Mouse (Mus musculus) retina, postnatal 1 day (tissue): ENCODE measurements around the gene Slc39a9.

Experiments
- DNase-seq: peaks from one replicate; pipeline ENCODE4 v3.0.0-alpha.2; 2012

The Slc39a9 gene

DNA sequence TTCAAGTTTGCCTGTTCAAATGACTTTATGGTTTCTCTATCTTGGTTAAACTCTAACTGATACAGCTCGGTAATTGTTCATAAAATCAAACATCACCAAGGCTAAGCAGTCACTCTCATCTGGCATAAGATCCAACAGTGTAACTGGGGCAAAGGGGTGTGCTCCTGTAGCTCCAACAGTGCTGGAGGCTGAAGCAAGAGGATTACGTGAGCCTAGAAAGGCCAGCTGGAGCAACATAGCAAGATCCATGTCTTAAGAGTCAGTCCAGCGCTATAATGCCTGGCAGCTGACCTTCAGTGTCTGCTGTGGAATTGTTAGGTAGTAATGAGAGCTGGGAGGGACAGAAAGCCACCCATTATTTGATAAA is 11.0 kb downstream of the Slc39a9 start:
- DNase-seq, result peak; percentile 52

GRCm38 (mm10) chr12:80658661-80659060 is 15.0 kb downstream of the Slc39a9 start:
- DNase-seq, result no peak

DNA sequence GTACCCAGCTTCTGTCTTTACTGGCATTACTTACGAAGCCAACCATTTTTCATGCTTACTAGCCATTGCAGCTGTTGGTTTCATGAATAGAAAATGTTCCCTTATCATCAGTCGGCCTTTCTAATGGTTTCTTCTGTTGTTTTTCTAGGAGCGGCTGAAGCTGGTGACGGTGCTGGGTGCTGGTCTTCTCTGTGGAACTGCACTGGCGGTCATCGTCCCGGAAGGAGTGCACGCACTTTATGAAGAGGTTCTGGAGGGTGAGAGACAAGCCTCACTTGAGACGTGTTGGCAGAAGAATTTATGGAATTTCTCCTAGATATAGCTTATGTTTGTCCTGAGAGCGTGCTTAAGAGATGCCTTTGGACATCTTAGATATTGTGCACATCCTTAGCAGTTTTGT is 18.6 kb downstream of the Slc39a9 start:
- no peak for DNase-seq

GRCm38 (mm10) chr12:80663935-80664334 is 20.3 kb downstream of the Slc39a9 start:
- DNase-seq, result no peak

DNA sequence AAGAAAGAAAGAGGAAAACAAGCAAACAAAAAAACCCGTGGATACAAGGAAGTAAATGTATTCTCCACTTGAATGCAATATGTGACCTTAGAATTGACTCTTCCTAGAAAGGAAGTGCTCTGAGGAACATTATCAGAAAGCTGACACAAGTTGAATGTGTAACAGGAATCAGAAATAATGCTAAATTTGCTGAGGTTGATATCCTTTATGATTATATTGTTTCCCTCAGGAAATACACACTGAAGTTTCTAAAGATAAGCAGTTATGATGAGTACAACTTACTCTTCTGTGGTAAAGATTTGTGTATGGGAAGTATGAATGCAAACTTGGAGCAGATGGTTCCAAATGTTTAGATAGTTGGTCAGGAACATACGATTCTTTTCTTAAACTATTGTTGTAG is 24.7 kb downstream of the Slc39a9 start:
- DNase-seq, result no peak

GRCm38 (mm10) chr12:80673170-80673569 is 29.5 kb downstream of the Slc39a9 start:
- peak; percentile 72 for DNase-seq

- peak; percentile 59 for DNase-seq
These were observed 37.7 kb downstream of the Slc39a9 start for GRCm38 (mm10) chr12:80681340-80681739.

DNA sequence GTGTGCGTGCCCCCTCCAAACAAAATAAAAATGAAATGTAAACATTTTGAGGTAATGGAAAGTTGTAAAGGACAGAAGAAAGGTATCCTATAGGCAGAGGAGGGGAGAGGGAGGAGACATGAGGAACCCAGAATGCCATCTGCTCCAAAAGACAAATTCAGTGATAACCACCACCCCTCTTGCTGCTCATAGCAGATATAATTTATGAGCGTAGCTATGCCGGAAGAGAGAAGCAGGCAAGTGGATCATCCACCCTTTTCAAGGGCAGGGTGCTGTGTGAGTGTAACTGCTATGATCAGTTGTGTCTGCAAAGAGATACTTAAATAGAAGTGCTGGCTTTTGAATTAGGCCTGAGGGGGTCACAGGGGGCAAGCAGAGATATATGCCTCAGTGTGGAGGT is 39.9 kb downstream of the Slc39a9 start:
- DNase-seq, result no peak

GRCm38 (mm10) chr12:80684316-80684715 is 40.6 kb downstream of the Slc39a9 start:
- peak; percentile 75 for DNase-seq

- no peak for DNase-seq
These were observed 44.1 kb downstream of the Slc39a9 start for GRCm38 (mm10) chr12:80687788-80688211.

DNA sequence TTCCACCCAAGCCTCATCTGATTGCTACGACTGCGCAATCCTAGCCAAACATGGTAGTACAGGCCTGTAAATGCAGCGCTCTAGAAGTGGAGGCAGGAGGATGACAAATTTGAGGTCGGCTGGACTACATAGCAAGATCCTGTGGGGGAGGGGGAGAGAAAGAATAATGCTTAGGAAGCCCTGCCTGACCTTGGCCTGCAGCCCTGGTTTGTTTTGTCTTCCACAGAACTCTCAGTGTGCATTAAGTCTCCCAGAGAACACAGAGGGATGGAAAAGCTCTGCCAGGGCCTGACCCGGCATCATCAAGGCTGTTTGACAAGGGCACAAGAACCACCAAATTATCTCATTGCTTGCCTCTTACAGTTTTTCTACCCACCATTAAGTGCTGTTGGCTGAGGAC is 46.0 kb downstream of the Slc39a9 start:
- peak; percentile 57 for DNase-seq

GRCm38 (mm10) chr12:80691671-80692091 is 48.0 kb downstream of the Slc39a9 start:
- no peak for DNase-seq

GRCm38 (mm10) chr12:80692269-80692972 is 48.7 kb downstream of the Slc39a9 start, which contains the start of gene Plekhd1:
TSS of gene Plekhd1 (plus strand) at chr12:80692591.
- DNase-seq, result peak; percentile 81

DNA sequence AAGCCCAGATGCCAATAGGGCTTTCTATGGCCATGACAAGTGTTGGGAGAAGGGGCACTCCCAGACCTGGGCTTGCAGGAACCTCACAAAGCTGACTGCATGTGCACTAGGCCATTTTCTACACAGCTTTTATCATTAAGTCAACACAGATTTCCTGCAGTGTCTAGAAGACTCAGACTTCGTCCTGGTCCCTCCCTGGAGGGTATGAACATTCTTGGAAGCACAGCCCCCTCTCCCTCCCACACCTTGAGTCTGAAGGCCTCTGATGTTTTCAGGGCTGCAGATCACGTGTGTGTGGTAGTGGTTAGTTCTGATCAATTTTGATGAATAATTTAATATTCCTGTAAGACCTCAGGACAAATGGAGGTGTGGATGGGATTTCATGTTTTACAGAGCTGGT is 50.0 kb downstream of the Slc39a9 start:
- peak; percentile 29 for DNase-seq

DNA sequence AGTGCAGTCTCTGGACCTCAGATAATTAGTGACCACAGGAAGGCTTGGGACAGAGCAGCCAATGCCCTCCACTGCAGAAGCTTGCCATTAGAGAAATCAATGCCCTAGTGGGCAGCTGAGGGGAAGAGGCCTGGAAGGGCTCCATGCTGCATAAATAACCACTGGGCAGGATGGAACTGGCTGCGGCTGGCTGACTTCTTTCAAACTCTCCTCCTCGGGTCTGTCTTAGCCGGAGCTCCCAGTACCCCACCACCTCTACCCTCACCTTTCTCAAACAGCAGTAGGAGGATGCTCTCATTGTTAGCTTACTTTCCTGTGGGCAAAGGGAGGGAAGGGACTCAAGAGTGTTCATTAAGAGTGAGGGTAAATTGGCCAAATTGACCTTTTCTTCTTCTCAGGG is 51.3 kb downstream of the Slc39a9 start:
- no peak for DNase-seq

- DNase-seq, result no peak
These were observed 55.0 kb downstream of the Slc39a9 start for GRCm38 (mm10) chr12:80698526-80699143.

DNA sequence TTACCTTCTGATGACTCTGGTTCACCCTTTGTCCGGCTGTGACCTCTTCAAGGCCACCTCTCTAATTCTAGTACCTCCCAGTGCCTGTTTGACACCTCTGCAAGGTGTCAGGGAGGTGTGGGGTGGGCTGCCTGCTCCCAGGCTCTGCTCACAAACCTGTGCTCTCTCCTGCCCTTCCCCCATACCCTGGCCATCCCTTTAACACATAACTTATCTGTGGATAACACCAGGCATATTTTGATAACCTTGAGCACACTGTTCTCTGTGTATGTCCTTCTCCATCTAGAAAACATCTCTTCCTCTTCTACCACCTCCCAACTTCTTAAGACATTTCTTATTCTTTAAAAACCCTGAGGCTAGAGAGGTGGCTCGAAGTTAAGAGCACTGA is 55.5 kb downstream of the Slc39a9 start:
- no peak for DNase-seq

- DNase-seq, result no peak
These were observed 57.6 kb downstream of the Slc39a9 start for GRCm38 (mm10) chr12:80701332-80701731.

GRCm38 (mm10) chr12:80706208-80706914 is 62.7 kb downstream of the Slc39a9 start:
- DNase-seq, result no peak

- DNase-seq, result no peak
These were observed 63.4 kb downstream of the Slc39a9 start for GRCm38 (mm10) chr12:80706915-80707604.

DNA sequence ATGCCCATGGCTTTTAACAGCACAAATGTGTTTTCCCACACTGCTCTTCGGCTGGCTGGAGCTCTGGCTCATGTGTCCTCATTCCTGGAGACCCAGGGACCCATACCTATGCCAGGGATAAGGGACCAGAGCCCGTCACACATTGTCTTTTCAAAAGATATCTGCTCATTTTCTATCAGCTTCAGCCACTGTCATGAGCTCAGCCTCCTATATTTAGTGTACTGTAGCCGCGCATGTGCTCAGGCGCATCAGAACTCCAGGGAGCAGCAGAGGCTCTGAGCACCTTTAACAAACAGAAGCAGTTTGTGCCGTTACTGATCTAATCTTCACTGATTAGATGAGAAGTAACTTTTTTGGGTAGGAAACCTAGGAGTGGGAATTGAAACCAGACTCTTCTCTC is 72.2 kb downstream of the Slc39a9 start:
- DNase-seq, result no peak

- peak; percentile 70 for DNase-seq
These were observed 75.5 kb downstream of the Slc39a9 start for GRCm38 (mm10) chr12:80719141-80719540.

- DNase-seq, result no peak
These were observed 76.8 kb downstream of the Slc39a9 start for GRCm38 (mm10) chr12:80720507-80720906.
